Mouse (Mus musculus): ENCODE data around the gene Nfib. TPM values are rescaled to one million over a fixed set of nuclear protein-coding genes. Genes with fewer than 3 reads are reported as not detected.

Nfib gene
- 2.8 and 3.9 TPM in 2 replicates for polyA plus RNA-seq (2012; rRNA removed)

DNA sequence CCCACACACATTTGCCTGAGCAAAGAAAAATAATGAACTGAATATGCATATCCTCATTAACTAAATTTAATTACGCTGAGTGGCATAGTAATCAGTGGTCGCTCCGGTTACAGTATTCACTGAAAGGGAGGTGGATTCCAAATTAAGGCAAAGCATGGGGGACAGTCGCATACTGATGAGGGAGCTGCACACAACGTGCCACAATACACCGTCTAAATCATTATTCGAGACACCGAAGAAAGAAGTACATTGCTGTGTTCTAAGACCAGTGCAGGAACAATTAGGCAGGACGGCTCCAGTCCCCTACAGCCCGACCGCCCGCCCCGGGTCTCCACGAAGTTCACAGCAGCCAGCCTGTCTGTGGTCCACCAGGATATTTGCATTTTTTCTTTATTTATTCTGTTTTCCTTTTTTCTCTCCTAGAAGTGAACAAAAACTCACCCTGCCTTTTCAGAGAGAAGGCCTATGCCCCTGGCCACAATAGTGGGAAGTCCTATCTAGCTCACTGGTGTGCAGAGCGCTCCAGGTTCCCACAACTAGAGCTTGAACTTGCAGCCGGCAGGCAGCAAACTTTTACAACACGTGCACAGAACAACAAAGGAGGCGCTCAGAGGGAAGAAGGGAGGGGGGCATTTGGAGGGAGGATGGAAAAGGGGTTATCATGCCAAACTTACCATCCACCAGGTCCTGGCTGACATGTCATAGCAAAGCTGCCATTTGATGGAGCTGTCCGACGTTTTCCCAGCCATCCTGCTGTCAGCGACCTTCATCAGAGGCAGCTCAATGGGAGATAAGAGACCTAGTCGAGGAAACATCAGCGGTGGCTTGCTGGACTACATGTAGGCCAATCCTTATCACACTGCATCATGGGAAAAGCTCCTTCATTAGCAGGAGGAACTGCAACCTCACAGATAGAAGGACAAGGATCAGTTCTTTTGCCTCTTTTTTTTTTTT, at the start of gene Nfib:
Gene Nfib, minus strand, starts transcription at position 910 of the 954 bp plus-strand sequence.
- 84% methylated on average over 23 of the region's 23 CpGs for WGBS
- H3K36me3 ChIP-seq (ENCODE audit: control insufficient read depth, insufficient read depth, low read length) = no peaks in the 10 kb centered on the region
- no peak for TF ChIP-seq POLR2A (IDR thresholded peaks at IDR 0.05; ENCODE audit: control insufficient read depth, extremely low read depth, insufficient read depth, low read length, poor library complexity)
- no peak for TF ChIP-seq CTCF (IDR thresholded peaks at IDR 0.05; ENCODE audit: borderline replicate concordance, control insufficient read depth, extremely low read depth, insufficient read depth, low read length, poor library complexity)
- no peak for DNase-seq
- no peaks in the 10 kb centered on the region for H3K4me1 ChIP-seq (replicated peaks; ENCODE audit: control insufficient read depth, insufficient read depth, low read length)
- H3K4me3 ChIP-seq (ENCODE audit: control insufficient read depth, insufficient read depth, low read length) = no peak within 1 kb of the TSS
- no peaks in the 10 kb centered on the region for H3K27me3 ChIP-seq (ENCODE audit: control insufficient read depth, insufficient read depth, low read length)
- H3K27ac ChIP-seq (ENCODE audit: control insufficient read depth, insufficient read depth, low read length) = no peak within 1 kb of the TSS

GRCm38 (mm10) chr4:82735764-82736163, 30.2 kb upstream of the Nfib start:
- no peak overlapping the region for H3K4me3 ChIP-seq (ENCODE audit: control insufficient read depth, insufficient read depth, low read length)
- no peaks in the 10 kb centered on the region for H3K36me3 ChIP-seq (ENCODE audit: control insufficient read depth, insufficient read depth, low read length)
- no peak overlapping the region for H3K27ac ChIP-seq (ENCODE audit: control insufficient read depth, insufficient read depth, low read length)
- WGBS = 10% methylated on average over 5 of the region's 5 CpGs
- no peaks in the 10 kb centered on the region for H3K27me3 ChIP-seq (ENCODE audit: control insufficient read depth, insufficient read depth, low read length)
- H3K4me1 ChIP-seq (replicated peaks; ENCODE audit: control insufficient read depth, insufficient read depth, low read length) = no peaks in the 10 kb centered on the region
- no peak for TF ChIP-seq POLR2A (IDR thresholded peaks at IDR 0.05; ENCODE audit: control insufficient read depth, extremely low read depth, insufficient read depth, low read length, poor library complexity)
- no peak for TF ChIP-seq CTCF (IDR thresholded peaks at IDR 0.05; ENCODE audit: borderline replicate concordance, control insufficient read depth, extremely low read depth, insufficient read depth, low read length, poor library complexity)
- no peak for DNase-seq

- H3K36me3 ChIP-seq (ENCODE audit: control insufficient read depth, insufficient read depth, low read length) = no peaks in the 10 kb centered on the region
- no peak for DNase-seq
- H3K4me3 ChIP-seq (ENCODE audit: control insufficient read depth, insufficient read depth, low read length) = no peak overlapping the region
- no peaks in the 10 kb centered on the region for H3K27me3 ChIP-seq (ENCODE audit: control insufficient read depth, insufficient read depth, low read length)
- no peak overlapping the region for H3K27ac ChIP-seq (ENCODE audit: control insufficient read depth, insufficient read depth, low read length)
- H3K4me1 ChIP-seq (replicated peaks; ENCODE audit: control insufficient read depth, insufficient read depth, low read length) = no peaks in the 10 kb centered on the region
- TF ChIP-seq CTCF (IDR thresholded peaks at IDR 0.05; ENCODE audit: borderline replicate concordance, control insufficient read depth, extremely low read depth, insufficient read depth, low read length, poor library complexity) = no peak
- TF ChIP-seq POLR2A (IDR thresholded peaks at IDR 0.05; ENCODE audit: control insufficient read depth, extremely low read depth, insufficient read depth, low read length, poor library complexity) = no peak
- WGBS = 95% methylated on average over 22 of the region's 22 CpGs
Measured at GRCm38 (mm10) chr4:82734765-82735481, 29.4 kb upstream of the Nfib start.

- Histone ChIP-seq H3K4me1 (replicated peaks; ENCODE audit: control insufficient read depth, insufficient read depth, low read length) (no peaks in the 10 kb centered on the region), H3K36me3 (ENCODE audit: control insufficient read depth, insufficient read depth, low read length) (no peaks in the 10 kb centered on the region), H3K27me3 (ENCODE audit: control insufficient read depth, insufficient read depth, low read length) (no peaks in the 10 kb centered on the region), H3K27ac (ENCODE audit: control insufficient read depth, insufficient read depth, low read length) (no peak overlapping the region), H3K4me3 (ENCODE audit: control insufficient read depth, insufficient read depth, low read length) (no peak overlapping the region)
- 50% methylated on average over 5 of the region's 5 CpGs for WGBS
- TF ChIP-seq CTCF (IDR thresholded peaks at IDR 0.05; ENCODE audit: borderline replicate concordance, control insufficient read depth, extremely low read depth, insufficient read depth, low read length, poor library complexity) (no peak), POLR2A (IDR thresholded peaks at IDR 0.05; ENCODE audit: control insufficient read depth, extremely low read depth, insufficient read depth, low read length, poor library complexity) (no peak)
- DNase-seq = no peak
Measured at GRCm38 (mm10) chr4:82734348-82734747, 28.8 kb upstream of the Nfib start.

- TF ChIP-seq CTCF (IDR thresholded peaks at IDR 0.05; ENCODE audit: borderline replicate concordance, control insufficient read depth, extremely low read depth, insufficient read depth, low read length, poor library complexity) (no peak), POLR2A (IDR thresholded peaks at IDR 0.05; ENCODE audit: control insufficient read depth, extremely low read depth, insufficient read depth, low read length, poor library complexity) (no peak)
- Histone ChIP-seq H3K4me1 (replicated peaks; ENCODE audit: control insufficient read depth, insufficient read depth, low read length) (no peaks in the 10 kb centered on the region), H3K27ac (ENCODE audit: control insufficient read depth, insufficient read depth, low read length) (no peak overlapping the region), H3K36me3 (ENCODE audit: control insufficient read depth, insufficient read depth, low read length) (no peaks in the 10 kb centered on the region), H3K27me3 (ENCODE audit: control insufficient read depth, insufficient read depth, low read length) (no peaks in the 10 kb centered on the region), H3K4me3 (ENCODE audit: control insufficient read depth, insufficient read depth, low read length) (no peak overlapping the region)
- WGBS = 97% methylated on average over 3 of the region's 3 CpGs
- DNase-seq = no peak
Measured at GRCm38 (mm10) chr4:82733636-82734035, 28.1 kb upstream of the Nfib start.

DNA sequence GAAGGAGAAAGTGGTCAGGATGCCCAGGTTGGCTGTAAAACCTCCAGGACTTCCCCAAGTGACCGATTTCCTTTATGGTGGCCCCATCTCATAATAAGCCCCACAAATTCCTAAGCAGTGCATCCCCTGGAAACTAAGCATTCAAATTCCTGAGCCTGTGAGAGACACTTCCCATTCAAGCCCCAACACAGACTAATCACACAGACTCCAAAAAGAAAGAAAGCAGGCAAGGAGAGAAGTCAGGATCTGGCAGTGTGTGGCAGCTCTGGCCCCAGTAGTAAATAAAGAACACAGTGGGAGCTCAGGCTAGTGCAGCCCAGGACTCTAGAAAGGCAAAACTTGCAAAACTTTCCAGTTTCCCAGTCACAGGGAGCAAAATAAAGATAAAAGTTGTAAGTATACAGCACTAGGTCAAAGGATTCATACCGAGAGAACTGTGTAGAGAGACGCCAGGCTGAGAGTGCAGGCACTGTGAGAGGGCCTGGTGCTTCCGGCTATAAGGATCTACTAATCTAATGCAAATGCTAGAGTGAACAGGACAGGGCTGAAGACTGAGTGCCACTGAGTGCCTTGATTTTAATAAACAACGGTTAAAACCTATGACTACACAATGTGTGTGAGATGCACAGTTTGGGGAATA, 24.8 kb upstream of the Nfib start:
- Histone ChIP-seq H3K4me3 (ENCODE audit: control insufficient read depth, insufficient read depth, low read length) (no peak overlapping the region), H3K27me3 (ENCODE audit: control insufficient read depth, insufficient read depth, low read length) (no peaks in the 10 kb centered on the region), H3K36me3 (ENCODE audit: control insufficient read depth, insufficient read depth, low read length) (no peaks in the 10 kb centered on the region), H3K27ac (ENCODE audit: control insufficient read depth, insufficient read depth, low read length) (no peak overlapping the region), H3K4me1 (replicated peaks; ENCODE audit: control insufficient read depth, insufficient read depth, low read length) (no peaks in the 10 kb centered on the region)
- 91% methylated on average over 5 of the region's 5 CpGs for WGBS
- no peak for TF ChIP-seq CTCF (IDR thresholded peaks at IDR 0.05; ENCODE audit: borderline replicate concordance, control insufficient read depth, extremely low read depth, insufficient read depth, low read length, poor library complexity)
- TF ChIP-seq POLR2A (IDR thresholded peaks at IDR 0.05; ENCODE audit: control insufficient read depth, extremely low read depth, insufficient read depth, low read length, poor library complexity) = no peak
- DNase-seq = no peak

Measured in thymus, adult 2 months (tissue).